Mouse (Mus musculus) left cerebral cortex, postnatal 36 days (tissue): ENCODE results near the gene Gpr108. TPM values are rescaled to one million over a fixed set of nuclear protein-coding genes. Genes with fewer than 3 reads are reported as not detected.
A peak's percentile ranks its signal among the peaks of the same experiment; 100 is the strongest.

ENCODE experiments used
- DNase-seq, 2 experiments: peaks; one replicate each; pipeline ENCODE4 v3.0.0; 2021 to 2022; ENCODE audit warnings: low spot score in 2 of 2, mixed read lengths in 1 of 2
- intact Hi-C: fragments of 180-260 bp; cut with DNase I; formaldehyde crosslinking; loops from one replicate; pipeline ENCODE4 v1.15.1; 2025
- total RNA-seq, 2 experiments: library from RNA; stranded (reverse); gene quantifications; 2 replicates each; pipeline ENCODE4 v1.2.3; 2021

The Gpr108 gene
- total RNA-seq, 2 experiments from 2014 or later, result 23.2 to 23.4 TPM

DNA sequence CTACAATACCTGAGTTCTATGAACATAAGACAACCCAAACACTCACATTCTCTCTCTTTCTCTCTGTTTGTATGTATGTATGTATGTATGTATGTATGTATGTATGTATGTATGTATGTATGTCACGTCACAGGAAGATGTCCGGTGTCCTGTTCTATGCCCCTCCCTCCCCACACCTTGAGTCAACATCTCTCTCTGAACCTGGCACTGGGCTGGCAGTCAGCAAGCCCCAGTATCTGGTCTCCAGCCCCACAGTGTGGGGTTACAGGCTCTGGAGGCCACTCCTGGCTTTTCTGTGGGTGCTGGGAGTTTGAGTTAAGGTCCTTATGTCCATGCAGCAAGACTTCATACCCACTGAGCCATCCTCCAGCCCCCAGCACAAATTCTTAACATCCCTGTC, 20.8 kb downstream of the Gpr108 start:
- DNase-seq, result no peak
- intact Hi-C loops, result no loop called here

DNA sequence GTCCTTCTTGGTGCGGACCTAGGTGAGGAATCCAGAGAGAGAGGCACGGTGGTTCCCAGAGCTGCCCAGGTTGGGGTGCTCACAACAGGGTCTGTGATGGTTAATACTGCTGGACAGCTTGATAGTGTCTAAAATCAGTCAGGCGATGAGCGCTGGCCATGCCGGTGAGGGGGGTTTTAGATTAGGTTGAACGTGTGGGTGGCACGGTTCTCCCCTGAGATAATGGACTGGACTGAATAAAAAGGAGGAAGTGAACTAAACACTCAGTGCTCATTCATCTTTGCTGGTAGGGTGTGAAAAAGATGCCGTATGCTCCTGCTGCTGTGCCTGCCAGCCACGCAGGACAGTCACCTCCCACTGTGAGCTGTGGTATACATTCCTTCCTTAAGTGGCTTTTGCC, 24.9 kb downstream of the Gpr108 start:
- intact Hi-C loops, result no loop called here
- DNase-seq, result no peak

DNA sequence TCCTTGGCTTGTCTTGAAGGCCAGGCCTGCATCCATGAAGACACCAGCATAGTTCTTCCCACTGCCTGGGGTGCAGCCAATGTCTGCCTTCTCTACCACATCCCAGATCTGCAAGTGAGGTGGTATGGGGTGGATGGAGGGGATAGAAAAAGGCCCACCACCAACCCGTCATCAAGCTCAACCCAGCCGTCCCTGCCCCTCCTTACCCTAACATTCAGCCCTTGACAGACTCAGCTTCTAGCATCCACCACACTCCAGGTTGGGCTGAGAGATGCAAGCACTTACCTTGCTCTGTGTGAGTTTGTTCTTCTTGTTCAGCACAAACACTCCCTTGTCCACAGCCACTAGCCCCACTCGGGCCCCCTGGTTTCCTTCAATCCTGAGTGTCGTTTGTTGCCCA, 26.3 kb downstream of the Gpr108 start:
- peak in 1 of 2 experiments; percentile 1 for DNase-seq
- intact Hi-C loops, result no loop called here

DNA sequence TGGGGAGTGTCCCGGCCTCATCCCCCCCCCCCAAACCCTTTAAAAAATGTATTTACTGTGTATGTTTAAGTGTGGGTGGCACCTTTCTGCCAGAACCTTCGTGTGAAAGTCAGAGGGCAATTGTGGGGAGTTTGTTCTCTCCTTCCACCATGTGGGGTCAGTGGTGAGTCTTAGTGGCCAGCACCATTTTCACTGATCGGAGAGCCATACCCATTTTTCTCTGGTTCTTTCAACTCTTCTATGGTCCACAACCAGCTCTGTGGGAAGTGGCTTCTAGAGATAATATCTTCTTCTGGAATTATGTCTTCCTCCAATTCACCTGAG, 28.4 kb downstream of the Gpr108 start:
- intact Hi-C loops, result loop anchor here (2.0 to 5.0 kb wide), 2 partner anchors 57 to 115 kb away; partner anchors contain the start of gene Vav1
- no peak for DNase-seq

DNA sequence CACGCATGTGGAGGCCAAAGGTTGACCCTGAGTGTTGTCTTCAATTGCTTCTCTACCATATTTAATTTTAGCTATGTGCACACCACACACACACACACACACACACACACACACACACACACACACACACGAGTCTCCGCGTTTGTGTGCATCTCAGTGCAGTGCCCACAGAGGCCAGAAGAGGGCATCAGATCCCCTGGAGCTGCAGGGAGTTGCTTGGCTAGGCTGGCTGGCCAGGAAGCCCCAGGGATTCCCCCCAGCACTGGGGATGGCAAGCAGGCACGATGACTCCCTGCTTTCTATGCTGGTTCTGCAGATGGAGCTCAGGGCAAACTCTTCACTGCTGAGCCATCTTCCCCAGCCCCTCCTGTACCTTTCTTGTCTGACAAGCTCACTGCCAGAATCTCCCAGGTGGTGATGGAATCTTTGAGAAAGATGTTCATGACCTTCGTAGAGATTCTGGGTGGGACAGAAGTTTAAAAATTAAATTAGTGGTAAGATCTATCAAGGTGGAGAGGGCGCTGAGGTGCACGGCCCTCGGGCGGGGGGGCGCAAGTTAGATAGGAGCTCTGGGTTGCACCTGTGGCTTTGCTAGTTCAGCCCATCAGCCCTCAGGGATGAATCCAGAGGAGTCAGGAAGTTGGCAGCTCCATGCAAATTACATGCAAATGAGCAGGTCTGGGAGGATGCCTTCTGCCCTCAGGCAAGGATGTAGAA, 28.9 kb downstream of the Gpr108 start:
- DNase-seq, result peak; percentile 29 to 60
- intact Hi-C loops, result loop anchor here (2.0 to 5.0 kb wide), 2 partner anchors 58 to 115 kb away; partner anchors contain the start of gene Vav1

DNA sequence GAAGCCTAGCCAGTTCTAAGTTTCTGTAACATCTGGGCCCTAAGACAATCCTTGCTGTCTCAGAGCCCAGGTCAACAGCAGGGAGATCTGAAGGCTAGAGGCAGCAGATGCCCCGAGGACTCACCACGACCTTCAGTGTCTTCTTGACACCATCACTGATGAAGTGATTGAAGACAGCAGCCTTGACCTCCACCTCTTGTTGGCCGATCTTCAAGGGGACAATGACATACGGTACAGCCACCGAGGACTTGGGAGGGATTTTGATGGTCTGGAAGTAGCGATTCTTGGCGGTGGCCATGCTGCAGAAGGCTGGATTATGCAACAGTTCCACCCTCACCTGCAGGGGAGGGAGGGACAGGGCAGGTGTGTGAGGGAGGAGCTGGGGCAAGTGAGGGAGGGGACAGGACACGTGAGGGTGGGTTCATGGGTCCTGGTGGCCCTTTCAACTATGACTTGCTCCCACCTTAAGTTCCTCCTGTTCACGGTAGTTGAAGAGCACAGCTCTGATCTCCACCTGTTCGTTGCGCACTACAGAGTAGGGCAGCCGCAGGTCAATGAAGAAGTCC, 29.8 kb downstream of the Gpr108 start:
- DNase-seq, result peak in 1 of 2 experiments; percentile 2
- intact Hi-C loops, result loop anchor here (2.0 to 5.0 kb wide), 2 partner anchors 59 to 116 kb away; partner anchors contain the start of gene Vav1

DNA sequence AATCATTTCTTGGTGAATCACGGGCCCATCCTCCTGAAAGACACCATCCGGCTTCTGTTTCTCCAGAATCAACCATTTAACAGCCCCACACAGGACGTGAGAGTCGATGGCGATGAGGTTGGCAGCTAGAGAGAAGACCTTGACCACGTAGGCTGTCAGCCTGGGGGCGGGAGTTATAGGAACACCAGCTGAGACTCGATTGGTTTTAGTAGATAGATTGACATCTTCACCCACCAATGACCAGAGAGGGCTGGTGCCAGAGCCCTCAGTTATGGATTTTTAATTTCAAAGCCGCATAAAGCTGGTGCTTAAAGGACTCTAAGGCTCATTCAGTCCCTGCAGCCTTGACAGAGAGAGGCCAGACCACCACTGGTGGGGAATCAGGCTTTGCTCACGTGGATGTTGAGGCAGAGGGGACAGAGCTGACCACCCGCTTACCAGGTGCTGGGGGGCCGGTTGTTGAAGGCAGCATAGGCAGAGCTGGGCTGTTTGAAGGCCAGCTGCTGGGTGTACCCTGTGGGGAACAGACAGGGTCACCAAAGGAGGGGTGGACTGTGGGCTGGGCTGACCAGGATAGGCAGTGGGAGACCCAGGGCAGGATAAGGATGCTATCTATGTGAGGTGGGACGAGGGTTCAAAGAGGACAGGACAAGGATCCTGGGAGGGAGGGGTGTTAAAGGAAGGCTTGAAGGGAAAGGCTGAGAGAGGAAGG, 33.4 kb downstream of the Gpr108 start:
- DNase-seq, result no peak
- intact Hi-C loops, result loop anchor here (5.0 kb wide), 1 partner anchor 62 kb away; the partner anchor contains the start of gene Vav1

DNA sequence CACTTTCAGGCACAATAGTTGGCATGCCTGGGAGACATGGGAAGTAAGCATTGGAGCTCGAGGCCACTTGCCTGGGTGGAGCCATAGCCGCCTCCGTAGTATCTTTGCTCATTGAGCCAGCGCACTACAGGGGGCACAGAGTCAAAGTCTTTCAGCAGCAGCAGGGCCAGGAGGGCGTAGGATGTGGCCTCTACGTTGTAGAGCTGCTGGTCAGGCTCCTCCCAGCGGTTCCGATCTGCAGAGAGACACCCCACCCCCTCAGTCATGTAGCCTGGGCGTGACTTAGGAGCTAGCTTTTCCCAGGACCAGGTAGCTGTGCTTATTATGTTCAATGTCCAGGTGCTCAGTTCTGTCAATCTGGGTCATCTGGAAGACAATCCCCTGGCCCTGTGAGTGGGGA, 36.7 kb downstream of the Gpr108 start:
- intact Hi-C loops, result no loop called here
- no peak for DNase-seq

DNA sequence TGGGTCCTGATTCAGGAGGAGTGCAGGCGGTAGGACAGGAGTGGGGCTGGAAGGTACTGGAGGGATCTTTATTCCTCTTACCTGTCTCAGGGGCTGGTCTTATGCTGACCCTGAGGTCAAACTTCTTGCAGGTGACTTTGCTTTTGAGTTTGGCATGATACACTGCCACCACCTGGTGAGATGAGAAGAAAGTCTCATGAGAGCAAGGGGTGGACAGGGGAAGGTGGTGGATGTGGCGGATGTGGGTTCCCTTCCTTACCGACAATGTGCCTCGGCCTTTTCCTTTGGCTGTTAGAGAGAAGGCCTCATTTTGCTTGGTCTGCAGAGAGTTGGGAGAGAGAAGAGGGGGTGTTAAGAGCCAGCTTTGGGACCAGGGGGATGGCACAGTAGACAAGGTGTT, 38.9 kb downstream of the Gpr108 start:
- intact Hi-C loops, result no loop called here
- DNase-seq, result no peak

DNA sequence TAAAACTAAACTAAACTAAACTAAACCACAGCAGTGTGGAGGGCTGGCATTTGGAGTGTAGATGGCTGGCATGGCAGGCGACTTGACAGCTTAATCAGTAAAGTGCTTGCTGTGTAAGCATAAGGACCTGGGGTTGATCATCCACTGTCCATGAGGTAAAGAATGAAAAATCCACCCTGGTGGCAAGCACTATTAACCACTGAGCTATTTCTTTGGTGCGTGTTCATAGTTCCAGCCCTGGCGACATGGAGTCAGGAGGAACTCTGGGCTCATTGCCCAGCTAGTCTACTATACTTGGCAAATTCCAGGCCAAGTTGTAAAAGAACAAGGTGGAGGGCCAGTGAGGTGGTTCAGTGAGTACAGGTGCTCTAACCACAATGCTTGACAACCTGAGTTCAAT, 40.3 kb downstream of the Gpr108 start:
- intact Hi-C loops, result no loop called here
- DNase-seq, result no peak

DNA sequence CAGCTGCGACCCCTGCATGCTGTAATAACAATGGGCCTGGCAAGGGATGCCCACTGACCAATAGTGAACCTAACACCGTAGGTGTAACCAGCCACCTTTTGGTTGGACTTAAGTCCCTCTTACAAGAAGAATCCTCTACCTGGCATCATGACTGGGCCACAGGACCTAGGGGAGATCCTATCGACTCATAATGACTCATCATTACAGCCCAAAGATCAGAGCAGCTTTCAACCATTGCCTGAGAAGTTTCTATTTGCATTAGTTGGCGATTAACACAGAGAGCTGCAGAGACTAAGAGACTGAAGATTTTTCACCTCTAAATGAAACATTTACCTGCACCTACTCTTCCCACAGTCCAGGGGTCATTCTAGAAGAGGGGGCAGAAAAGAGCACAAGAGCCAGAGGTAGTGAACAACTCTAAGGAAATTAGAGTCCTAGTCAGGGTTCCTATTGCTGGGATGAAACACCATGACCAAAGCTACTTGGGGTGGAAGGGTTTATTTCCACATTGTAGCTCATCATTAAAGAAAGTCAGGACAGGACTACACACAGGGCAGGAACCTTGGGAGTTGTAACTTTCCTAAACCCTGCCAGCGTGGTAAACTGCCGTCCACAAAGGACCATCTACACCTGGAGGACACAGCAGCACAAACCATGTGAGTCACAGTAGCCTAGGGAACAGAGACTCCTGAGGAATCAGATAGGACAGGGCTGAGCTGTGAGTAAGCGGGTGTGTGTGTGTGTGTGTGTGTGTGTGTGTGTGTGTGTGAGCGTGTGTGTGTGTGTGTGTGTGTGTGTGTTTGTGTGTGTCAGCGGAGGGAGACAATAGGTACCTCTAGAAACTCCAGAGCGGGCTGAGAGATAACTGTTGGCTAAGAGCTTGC, 46.2 kb downstream of the Gpr108 start:
- intact Hi-C loops, result no loop called here
- no peak for DNase-seq

DNA sequence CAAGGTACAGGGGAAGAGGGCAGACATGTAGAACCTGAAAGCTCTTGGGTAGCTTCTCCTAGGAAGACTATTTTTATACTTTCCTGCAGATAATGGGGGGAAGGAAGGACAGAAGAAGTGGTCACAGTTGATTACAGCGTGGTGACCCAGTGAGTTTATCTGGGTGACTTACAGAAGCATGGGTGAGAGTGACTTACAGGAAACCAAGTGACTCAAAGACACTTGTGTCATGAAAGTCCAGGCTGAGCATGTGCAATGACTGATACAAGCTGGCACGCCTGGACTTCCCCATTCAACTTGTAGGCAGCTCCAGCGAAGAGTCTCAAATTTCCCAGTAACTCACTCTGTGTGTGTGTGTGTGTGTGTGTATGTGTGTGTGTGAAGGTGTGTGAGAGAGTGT, 50.0 kb downstream of the Gpr108 start:
- intact Hi-C loops, result no loop called here
- no peak for DNase-seq

DNA sequence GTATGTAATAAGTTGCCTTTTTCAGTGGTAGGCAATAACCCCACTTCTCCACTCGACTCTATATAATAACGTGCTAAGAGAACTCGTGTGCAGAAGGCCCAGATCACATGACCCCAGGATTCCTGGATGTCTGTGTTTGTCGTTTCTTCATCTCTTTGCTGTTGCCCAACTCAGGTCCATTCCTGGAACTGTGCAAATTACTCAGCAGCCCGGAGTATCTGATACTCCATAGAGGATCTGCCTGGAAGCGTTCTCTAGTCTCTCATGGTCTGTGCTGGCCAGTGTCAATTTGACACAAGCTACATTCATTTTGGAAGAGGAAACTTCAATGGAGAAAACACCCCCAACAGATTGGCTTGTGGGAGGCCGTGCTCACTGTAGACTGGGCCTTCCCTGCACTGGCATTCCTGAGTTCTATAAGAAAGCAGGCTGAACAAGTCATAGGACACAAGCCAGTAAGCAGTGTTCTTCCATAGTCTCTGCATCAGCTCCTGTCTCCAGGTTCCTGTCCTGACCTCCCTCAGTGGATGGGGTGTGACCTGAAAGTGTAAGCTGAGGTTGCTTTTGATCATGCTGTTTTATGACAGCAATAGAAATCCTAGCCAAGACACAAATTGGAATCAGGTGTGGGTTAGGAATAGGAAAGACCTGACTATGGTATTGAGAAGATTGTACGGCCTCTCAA, 52.8 kb downstream of the Gpr108 start:
- DNase-seq, result no peak
- intact Hi-C loops, result no loop called here

DNA sequence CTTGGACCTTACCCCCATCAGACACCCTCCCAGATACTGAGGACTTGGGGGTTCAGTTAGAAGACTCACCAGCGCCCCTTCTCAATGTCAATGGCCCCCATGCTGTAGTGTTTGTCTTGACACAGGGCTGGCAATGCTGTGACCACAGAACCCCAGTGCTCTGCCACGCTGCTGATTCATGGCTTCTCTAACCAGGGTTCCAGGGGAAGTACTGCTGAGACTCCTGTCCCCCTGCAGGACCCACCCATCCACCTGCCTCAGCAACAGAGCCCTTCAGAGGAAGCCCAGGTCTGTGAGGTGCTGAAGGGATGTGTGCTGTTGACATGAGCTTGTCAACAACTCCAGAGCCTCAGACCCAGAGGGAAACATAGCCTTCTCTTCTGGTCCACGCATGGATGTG, 53.5 kb downstream of the Gpr108 start:
- intact Hi-C loops, result no loop called here
- DNase-seq, result no peak

DNA sequence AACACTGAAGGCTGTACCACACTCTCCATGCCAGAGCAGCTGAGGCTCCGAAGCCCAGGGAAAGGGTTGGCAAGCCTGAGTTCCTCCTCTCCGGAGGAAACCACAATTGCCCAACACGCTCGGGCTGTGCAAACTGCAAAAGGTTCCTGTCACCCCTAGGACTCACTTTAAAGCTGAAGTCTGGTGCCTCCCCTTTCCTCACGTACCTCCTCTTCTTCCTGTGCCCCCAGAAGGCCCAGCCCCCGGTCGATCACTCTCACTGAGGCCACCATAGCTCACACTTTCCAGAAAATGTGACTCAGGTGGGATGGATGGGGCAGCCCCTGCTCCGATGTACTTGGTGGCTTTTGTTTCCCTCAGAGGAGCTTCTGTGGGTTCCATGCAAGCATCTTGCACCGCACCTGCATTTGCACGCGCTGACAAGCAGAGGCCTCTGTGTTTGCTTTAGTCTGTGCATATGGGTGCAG, 54.2 kb downstream of the Gpr108 start, which contains the start of gene Tnfsf14:
Gene Tnfsf14, minus strand, starts transcription at position 137 of the 467 bp plus-strand sequence.
- intact Hi-C loops, result no loop called here

DNA sequence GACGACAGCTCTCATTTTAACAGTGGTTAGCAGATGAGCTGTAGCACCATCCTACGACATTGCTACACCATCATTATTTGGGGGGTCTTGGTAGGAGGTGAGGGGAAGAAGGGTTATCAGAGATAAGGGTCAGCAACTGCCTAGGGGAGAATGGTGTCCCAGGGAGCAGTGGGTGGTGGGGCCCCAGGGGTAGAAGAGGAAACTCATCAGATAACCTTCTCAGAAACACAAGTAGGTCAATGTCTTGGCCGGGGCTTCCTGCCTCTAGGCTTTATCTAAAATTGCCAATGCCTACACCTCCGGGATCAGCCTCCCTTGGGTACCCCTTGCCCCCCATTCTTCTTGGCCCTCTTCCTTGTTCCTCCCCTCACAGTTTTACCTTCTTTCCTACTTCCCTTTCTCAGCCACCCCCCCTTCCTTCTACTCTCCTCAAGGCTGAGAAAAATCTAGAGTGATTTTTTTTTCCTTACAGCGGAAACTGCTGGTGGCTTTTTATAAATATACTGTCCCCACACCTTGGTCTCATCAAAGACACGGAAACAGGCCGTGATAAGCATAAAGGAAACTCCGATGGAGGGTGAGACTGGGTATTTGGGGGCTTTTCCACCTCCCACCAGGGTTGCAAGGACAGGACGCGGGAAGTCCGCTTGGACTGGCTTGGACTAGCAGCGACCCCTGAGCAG, 59.6 kb downstream of the Gpr108 start:
- intact Hi-C loops, result no loop called here
- DNase-seq, result no peak

More for the DNA sequence above, 54.2 kb downstream of the Gpr108 start, which contains the start of gene Tnfsf14:
- DNase-seq, result no peak

DNA sequence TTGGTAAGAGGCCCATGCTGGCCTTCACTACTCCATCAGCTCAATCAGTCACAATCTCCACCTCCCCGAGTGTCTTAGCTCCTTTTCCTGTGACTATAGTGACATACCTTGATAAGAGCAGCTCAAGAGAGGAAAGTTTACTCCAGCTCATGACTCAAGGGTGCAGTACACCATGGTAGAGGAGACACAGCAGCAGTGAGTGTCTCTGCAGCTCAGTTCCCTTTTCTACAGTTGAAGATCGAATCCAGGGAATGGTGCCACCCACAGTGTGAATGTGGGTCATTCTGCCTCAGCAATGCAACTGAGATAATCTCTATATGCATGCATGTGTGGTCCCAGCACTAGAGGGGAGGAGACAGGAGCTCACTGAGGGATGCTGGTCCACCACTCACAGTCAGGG, 62.6 kb downstream of the Gpr108 start:
- DNase-seq, result no peak
- intact Hi-C loops, result no loop called here
